Mouse (Mus musculus) cerebellum, postnatal 36 days (tissue): ENCODE measurements around the gene Pqbp1.
A peak's percentile ranks its signal among the peaks of the same experiment; 100 is the strongest.
"Not testable (repeated sequence)": the region's sequence is repeated elsewhere in the genome, so short reads cannot be mapped to it uniquely, and the experiment has no call there.

Source experiments
- DNase-seq, 2 experiments: peaks; one replicate each; pipeline ENCODE4 v3.0.0; 2021 to 2022; ENCODE audit warnings: mixed read lengths in 2 of 2

Pqbp1 gene

DNA sequence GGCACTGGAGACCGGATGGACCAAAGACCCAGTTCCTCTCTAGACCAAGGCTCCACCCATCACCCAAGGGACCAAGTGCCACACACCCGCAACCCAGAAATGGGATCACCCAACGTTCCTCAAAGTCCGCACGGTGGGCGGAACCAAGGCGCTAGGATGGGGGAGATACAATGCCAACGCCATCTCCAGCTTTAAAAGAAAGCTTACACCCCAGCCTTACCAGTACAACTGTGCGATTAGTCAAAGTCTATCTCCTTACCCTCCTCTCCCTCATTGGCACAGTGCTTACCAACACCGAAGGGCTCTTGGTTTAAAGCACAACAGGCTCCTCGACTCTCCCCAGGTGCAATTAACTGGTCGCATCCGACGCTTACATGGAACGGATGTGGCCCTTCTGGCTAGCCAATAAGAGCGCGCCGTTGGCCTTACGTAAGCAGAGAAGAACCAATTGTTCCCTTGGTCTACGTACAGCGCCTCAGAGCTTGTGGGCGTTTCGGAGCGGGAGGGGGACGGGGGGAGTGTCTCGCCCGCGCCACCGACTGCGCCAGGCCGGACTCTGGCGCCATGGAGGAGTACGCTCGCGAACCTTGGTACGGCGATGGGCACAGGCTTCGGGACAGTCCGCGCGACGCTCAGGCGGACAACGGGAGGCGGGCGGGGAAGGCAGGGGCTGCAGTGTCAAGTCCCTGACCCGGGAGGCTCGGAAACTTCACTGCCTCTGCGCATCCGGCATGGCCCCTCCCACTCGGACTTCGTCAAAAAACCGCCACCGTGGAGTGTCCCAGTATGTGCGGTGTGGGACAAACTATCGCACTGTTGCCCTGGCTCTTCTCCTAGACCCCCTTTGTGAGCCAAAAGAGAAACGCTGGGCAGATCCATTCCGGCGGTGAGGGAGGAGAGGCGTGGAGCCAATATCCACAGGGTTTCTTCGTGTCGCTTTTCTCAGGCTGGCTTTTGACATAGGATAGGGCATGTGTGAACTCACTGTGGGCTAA, at the start of gene Pqbp1, which contains the start of gene Timm17b:
Pqbp1 (minus strand) TSS at position 390 of the 995 bp plus-strand sequence.
Timm17b (plus strand) TSS at position 478 of the 995 bp plus-strand sequence.
- peak; percentile 82 to 86 for DNase-seq

DNA sequence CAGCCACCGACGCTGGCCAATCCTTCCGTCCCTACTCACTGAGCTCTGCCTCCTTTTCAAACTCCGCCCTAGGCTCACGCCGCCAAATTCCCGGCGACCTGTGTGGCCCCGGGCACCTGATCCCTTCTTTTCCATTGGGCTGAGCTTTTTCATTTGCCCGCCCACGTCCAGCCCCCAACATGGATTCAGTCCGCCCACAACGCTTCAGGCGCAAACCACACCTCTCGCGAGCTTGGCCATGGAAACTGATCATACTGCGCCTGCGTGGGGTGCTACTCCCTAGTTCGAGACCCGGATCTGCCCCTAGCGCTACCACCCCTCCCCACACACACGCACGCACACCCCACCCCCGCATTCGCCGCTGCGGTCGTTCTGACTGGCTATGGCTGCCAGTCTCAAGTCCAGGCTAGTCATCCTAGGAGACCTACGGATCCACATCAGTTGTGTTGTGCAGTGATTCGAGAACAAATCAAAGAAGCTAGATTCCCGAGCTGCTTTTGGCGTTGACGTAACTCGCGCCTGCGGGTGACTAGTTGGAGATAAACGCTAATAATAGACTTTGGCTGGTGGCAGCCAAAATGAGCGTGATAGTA, 48.9 kb upstream of the Pqbp1 start:
- peak; percentile 84 to 88 for DNase-seq

DNA sequence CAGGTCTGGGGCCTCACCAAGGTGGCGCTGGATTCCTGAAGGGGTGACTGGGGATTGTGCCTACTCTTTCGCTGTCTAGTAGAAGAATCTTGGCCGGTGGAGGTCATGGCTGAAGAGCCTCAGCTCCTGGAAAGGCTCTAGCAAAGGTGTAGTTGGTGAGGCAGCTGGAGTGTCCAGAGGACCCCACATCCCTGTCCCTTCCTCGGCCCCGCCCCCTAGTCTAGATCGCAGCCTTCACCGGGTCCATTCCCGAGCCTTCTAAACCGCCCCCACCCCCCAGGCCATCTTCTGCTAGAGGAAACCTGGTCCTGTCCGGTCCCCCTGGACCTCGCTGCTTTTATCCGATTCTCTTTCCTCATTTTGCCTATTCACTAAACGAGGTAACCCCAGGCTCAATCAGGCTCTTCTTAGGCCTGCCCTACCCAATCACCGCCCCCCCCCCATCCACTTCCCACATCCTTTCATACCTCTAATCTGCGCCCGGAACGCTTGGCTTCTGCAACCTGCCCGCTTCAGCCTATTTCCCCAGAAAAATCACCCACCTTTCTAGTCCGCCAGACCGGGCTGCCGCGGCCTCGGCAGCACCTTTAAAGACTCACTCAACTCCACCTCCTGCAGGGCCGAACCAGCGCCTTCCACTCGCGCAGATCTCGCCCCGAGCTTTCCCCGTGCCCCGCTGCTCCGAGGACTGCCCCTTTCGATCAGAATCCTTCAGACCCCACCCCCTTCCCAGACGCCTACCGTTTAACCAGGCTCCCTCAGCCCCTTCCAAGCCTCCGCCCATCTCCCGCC, 48.2 kb upstream of the Pqbp1 start, which contains the start of gene Hdac6:
Hdac6 (minus strand) TSS at position 782 of the 792 bp plus-strand sequence.
- DNase-seq, result no peak

DNA sequence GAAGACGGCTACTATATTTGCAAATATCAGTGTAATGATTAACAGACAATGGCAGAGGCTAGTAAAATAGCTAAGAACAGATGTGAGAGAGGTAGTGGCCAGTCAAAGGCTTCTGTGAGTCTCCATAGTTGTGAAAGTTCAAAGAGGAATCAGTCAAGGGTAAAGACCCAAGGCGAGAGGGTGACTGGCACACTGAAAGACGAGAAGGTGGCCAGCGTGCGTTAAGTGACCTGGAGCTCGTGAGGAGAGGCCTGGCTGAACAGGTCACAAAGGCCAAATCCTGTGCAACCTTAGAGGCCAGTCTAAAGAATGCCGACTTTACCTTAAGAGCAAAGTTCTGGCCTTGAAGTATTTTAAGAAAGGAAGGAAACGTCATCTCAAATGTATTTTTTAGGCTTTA, 46.5 kb upstream of the Pqbp1 start:
- DNase-seq, result no peak

DNA sequence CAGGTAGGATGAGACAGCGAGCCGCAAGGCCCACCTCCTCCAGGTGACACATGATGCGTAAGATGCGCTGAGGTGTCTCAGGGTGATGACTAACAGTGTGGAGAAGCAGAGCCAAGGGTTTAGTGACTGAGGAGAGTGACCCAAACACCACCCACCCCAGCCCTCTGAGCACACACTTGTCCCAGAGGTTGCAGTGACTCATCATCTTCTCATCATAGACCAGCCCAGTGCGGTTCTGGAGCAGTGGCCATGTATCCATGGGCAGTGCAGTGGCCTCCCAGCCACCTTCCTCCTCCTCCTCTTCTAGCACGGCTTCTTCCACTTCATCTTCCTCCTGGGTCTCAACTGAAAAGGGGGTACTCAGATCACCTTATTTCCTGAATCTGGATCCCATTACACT, 38.6 kb upstream of the Pqbp1 start:
- no peak for DNase-seq

DNA sequence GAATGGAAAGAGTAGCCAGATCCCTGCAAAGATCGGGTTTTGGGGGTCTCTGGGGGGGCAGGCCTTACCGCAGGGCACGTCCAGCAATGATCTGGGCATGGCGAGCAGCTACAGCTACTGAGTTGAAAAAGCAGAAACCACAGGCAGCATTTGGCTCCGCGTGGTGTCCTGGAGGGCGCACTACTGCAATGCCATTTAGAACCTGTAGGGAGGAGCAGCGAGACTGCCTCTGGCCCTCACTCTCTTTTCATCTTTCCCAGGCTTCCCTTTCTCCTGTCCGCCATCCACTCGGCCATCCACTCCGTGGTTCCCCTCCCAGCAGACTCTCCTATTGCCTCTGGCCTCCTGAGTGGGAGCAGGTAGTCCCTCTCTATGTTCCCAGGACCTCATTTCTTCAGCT, 37.8 kb upstream of the Pqbp1 start:
- no peak for DNase-seq

DNA sequence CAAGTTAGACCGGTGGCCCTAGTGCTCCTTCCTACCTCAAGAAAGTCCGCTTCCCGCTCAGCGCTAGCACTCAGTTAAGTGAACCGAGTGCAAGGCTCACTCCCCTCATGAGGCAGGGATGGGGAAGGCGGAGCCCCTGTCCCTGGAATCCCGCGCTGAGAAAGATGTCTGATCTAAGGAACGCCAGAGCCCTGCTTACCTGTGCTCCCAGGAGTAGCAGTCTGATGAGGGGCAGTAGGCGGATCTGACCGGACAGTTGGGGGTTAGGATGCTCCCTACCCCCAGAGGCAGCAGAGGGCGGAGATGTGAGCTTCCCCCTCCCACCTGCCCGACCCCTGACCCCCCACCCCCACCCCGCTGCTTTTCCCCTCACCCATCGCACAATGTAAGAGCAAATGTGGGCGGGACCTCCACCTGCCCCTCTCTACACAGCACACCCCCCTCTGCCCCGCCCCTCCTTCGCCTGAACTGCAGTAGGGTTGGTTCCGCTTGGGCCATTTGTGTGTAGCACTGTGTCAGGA, 29.3 kb upstream of the Pqbp1 start, which contains the start of gene Eras:
Eras (minus strand) TSS at position 338 of the 521 bp plus-strand sequence.
- no peak for DNase-seq

DNA sequence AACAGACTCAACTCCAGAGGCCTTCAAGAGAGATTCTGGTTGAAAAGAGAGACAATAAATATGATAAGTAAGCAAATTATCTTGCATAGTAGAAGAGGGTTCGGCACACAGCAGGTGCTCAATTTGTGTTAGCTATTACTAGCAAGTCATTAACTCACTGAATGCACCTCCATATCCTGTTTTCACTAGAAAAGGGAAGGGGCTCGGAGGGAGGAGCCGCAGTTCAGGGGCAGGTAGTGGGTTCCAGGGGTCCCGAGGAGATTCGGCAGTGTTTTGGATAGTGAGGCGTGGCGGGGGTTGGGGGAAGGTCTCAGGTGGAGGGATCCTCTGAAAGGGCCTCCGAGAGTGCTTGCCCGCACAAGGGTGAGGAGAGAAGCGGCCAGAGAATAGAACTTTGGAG, 28.0 kb upstream of the Pqbp1 start:
- no peak for DNase-seq

DNA sequence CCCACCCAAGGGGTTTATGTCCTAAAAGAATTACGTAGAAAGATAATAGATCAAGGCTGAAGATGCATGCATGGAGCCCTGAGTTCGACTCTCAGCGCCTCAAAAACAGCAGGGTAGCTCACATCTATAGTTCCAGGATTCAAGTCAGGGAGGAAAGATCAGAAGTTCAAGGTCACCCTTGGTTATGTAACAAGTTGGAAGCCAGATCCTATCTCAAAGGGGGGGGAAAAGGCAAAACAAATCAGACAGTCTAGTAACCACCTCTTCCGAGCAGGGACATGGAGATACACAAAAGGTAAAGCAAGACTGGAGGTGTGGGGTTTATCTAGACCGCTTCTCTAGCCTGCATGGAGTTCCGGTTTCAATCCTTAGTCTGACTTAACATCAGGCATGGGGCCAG, 27.2 kb upstream of the Pqbp1 start:
- DNase-seq, result no peak

DNA sequence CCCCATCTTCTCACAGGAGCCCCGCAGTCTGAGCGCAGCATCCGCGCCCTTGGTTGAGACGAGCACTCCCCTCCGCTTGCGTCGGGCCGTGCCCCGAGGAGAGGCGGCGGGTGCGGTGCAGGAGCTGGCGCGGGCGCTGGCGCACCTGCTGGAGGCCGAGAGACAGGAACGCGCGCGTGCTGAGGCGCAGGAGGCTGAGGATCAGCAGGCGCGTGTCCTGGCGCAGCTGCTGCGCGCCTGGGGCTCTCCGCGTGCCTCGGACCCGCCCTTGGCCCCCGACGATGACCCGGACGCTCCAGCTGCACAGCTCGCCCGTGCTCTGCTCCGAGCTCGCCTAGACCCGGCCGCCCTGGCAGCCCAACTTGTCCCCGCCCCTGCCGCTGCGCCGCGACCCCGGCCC, 23.0 kb upstream of the Pqbp1 start:
- DNase-seq, result peak in 1 of 2 experiments; percentile 36

DNA sequence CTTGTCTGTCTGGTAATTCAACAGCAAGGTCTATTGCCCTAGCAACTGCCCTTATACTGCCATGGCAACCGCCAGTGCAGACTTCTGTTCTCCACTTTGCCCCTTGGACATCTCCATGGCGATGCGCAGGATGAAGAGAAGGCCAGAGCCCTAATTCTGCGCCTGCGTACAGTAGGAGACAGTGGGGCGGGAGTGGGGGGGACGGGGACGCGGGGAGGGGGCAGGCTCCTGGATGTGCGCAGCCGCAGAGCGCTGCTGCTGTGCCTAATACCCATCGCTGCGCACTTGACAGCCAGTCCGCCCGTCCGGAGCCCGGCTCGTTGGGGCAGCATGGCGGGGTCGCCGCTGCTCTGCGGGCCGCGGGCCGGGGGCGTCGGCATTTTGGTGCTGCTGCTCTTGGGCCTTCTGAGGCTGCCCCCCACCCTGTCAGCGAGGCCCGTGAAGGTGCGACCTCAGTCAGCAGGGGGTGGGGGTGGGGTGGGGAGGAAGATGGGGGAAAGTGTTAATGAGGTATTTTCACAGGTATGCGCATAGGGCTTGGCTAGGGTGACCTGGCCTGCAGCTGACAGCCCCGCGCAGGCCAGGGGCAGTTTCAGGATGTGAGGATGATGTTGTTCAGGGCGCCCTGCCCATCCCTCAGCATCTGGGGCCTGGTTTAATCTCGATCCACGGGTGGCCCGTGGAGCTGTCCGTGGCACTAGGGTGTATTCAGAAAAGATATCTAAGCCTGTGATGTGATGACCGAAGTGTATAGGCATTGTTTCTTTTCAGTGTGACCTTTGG, 20.7 kb upstream of the Pqbp1 start, which contains the start of gene Pcsk1n:
Pcsk1n (plus strand) TSS at position 222 of the 783 bp plus-strand sequence.
- peak; percentile 58 to 71 for DNase-seq

DNA sequence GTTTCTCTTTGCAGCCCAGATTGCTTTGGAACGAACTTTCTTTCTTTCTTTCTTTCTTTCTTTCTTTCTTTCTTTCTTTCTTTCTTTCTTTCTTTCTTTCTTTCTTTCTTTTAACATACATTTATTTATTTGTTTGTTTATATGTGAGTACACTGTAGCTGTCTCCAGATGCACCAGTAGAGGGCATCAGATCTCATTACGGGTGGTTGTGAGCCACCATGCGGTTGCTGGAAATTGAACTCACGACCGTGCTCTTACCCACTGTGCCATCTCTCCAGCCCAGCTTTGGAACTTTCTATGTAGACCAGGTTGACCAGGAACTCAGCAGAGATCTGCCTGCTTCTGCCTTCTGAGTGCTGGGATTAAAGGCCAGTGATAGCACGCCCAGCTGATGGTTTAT, 18.9 kb upstream of the Pqbp1 start:
- not testable (repeated sequence) for DNase-seq

DNA sequence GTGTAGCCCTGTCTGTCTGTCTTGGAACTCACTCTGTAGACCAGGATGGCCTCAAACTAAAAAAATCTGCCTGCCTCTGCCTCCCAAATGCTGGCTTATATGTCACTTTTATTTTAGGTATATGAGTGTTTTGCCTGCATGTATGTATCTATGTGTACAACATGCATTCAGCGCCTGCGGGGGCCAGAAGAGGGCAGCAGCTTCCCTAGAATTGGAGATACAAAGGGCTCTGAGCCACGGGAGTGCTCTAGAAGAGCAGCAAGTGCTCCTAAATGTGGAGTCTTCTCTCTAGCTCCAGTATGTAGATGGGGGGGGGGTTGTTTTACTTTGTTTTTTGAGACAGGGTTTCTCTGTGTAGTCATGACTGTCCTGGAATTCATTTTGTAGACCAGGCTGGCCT, 16.6 kb upstream of the Pqbp1 start:
- peak; percentile 18 to 50 for DNase-seq

DNA sequence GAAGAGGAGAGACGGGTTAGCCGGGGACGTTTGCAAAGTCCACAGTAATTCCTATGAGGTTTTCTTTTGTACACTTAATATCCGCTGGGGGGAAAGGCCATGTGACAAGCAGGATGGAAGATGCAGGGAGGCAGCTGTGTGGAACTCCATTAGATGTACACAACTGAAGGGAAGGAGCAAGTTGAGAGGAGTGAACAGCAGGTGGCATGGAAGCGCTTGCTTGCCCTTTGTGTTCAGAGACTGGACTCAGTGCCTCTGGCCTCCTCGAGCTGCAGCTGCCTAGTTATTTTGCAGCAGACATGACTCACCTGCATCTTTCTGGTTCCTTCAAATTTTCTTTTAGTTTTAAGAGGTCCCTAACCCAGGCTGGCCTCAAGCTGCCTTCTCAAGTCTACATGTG, 11.4 kb upstream of the Pqbp1 start:
- no peak for DNase-seq

DNA sequence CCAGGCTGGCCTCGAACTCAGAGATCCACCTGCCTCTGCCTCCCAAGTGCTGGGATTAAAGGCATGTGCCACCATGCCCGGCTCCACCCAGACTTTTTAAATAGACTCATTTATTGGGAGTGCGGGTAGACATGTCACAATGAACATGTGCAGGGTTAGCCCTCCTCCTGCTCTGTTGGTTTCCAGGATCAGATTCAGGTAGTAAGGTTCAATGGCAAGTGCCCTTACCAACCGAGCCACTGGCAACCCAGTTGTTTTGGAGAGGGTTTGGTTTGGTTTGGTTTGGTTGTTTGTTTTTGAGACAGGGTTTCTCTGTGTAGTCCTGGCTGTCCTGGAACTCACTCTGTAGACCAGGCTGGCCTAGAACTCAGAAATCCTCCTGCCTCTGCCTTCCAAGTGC, 10.2 kb upstream of the Pqbp1 start, which contains the start of gene Gm10490:
Gm10490 (plus strand) TSS at position 301 of the 400 bp plus-strand sequence.
- not testable (repeated sequence) for DNase-seq

DNA sequence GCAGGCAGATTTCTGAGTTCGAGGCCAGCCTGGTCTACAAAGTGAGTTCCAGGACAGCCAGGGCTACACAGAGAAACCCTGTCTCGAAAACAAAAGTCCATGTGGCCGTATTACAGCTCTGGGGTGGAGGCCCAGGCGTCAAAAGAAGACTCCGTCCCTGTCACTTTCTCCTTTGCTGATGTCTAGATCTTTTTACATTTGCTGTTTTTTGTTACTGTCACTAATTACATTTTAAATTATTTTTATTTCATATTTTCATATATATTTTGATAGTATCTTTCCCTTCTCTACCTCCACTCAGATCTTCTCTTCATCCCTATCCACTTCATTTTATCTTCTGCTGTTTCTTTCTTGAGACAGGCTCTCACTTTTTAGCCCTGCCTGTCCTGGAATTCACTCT, 8.7 kb upstream of the Pqbp1 start, which contains the start of gene Gm10491:
Gm10491 (minus strand) TSS at position 101 of the 400 bp plus-strand sequence.
- DNase-seq, result no peak

DNA sequence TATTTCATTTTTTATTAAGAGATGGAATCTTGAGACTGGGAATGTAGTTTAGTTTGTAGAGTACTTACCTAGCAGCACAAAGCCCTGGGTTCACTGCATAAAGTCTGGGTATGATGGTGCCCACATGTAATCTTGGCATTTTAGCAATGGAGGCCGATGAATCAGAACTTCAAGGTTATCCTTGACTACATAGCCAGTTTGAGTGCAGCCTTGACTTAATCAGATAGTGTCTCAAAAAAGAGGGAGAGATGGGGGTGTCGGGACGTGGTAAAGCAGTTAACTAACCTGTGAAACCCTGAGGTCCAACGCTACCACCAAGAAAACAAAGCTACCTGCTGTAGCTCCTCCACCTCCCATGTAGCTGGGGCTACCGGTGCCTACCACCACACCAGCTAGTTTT, 5.4 kb upstream of the Pqbp1 start:
- no peak for DNase-seq

DNA sequence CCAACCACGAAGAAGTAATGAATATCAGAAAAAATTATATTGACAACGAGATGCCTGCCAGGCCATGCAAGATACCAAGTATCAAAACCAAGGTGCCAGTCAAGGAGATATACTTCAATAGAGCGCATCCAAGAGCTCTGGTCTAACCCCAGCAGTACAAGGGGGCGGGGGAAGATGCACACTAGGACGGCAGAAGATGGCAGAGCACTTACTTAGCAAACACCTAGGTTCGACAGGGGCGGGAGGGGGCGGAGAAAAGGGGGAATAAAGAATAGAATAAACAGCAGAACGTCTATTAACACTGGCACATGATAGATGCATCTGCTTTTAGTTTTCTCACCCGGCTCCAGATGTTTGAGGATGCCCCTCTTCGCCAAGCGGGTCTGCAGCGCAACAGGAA, 858 bp downstream of the Pqbp1 start:
- DNase-seq, result no peak

DNA sequence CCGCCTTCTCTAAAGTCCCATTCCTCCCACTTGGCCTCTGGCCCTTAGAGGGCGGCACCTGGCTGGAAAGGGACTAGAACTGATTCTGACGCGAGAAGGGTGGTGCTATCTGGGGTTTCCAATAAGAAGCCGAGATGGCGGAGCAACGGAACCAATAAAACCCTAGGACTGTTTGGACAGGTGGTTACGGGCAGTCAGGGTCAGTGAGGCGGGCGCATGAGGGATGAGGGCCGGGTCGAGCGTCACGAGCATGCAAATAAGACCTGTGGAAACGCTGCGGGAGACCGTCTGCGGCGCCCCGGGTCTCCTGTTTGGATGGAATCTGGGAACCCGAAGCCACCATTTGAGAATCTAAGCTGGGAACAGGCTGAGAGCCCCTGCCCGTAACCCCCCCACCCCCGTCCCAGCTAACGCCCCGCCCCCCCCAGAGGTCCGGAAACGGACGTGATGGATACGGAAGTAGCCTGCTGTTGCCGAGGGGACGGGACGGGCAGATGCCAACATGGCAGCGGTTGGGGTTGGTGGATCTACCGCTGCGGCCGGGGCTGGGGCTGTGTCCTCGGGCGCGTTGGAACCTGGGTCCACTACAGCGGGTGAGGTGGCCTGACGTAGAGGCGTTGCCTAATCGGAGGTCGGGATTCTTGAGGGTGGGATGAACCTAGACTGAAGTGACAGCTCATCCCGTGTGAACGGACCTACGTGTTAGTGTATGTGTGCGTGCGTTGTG, 15.1 kb downstream of the Pqbp1 start, which contains the start of gene Slc35a2:
Slc35a2 (plus strand) TSS at position 188 of the 727 bp plus-strand sequence.
- DNase-seq, result peak; percentile 78

DNA sequence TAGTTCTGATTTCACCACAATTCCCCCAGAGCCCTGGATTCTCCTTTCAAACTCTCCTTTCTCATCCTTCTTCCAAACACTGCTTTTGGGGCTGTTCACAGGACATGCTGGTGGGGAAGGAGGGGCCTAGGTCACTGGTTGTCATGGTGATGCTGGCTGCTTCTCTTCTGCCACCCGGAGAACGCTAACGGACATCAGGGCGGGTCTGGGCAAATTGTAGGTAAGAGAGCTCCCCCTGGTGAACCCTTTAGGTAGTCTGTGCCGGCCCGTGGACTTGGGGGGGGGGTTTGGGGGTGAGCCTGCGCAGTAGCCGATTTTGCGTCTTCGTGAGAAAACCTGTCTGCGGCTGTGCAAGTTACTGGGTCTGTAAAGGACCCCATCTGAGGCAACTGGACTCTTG, 19.2 kb downstream of the Pqbp1 start:
- peak; percentile 64 to 68 for DNase-seq

DNA sequence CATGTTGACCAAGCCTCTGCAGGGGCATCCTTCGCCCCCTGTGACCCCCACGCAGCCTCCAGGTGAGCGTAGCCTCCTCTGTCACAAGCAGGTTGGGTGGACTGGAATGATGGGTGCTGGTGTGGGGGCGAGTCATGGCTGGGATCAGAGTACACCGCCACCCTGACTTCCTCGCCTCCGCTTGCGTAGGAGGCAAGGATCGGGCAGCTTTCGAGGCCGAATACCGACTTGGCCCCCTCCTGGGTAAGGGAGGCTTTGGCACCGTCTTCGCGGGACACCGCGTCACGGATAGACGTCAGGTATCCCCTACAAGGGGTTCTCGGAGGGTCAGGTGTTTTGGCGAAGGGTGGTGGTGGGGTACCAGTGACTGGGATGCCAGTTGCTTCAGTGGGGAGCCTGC, 20.6 kb downstream of the Pqbp1 start:
- DNase-seq, result peak; percentile 33 to 38
